Mouse (Mus musculus): ENCODE data around the gene Tatdn3.

Tatdn3 gene

DNA sequence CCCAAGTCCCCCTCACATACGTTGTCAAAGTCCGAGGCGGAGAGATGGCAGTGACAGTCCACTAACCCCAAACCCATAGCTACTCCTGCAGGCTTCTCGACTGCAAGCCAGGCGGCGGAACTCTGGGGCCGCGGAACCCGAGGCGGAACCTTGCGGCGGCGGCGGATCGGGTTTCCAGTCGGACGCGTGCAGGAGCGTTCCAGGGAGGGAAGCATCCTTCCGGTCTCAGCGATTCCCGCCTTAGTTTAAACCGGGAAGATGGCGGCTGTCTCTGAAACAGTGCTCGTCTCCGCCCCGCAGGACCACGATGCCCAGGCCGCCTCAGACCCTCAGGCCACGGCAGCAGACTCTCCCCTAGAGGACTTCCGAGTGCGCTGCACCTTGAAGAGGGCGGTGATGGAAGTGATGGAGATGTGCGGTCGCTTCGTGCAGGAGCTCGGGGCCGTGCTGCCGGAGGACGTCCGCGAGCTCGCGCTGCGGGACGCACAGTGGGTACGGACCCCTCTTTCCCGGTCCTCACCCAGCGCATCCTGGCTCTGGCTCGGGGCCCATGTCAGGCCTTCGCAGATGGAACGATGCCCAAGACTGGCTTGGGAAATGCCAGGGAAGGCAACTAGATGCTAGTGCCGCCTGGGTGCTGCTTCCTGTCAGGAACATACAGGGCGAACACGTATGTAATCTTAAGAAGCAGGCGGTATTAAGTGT is at the start of gene Tatdn3, which contains the start of gene Nsl1:
Tatdn3 (minus strand) TSS at position 152 of the 705 bp plus-strand sequence.
Nsl1 (plus strand) TSS at position 232 of the 705 bp plus-strand sequence.
- peak; percentile 98 for DNase-seq

DNA sequence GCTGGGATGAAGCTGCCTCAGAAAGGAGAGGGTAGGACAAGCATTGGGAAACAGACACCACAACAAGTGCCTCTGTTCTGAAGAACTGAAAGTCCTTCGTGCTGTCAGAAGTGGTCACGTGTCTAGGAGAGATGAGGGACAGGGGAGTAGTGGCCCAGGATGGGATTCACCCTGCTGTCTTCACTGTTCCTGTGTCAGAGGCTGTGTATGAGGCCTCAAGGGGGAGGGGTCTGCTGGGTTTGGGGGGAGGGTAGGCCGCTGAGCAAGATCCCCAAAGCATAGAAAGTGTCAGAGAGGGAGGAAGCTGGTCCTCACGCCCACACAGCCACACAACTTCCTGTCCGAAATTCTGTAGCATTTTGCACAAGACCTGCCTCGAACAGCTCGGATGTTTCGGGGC is 48.4 kb upstream of the Tatdn3 start:
- DNase-seq = peak; percentile 95

DNA sequence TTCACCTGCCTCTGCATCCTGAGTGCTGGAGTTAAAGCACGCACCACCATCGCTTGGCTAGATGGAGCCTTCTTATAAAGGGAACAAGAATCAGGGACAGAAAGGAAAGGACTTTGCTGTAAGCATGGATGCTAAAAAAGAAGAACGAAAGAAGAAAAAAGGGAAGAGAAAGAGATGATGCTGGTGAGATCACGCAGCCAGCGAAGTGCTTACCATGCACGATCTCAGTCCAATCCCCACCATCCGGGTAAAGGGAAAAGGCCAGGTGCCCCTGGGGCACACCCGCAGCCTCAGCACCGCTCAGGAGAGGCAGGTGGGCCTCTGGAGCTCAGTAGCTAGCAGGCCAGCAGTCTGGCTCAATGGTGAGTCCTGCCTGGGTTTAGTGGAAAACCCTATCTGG is 47.2 kb upstream of the Tatdn3 start:
- DNase-seq = peak; percentile 89

DNA sequence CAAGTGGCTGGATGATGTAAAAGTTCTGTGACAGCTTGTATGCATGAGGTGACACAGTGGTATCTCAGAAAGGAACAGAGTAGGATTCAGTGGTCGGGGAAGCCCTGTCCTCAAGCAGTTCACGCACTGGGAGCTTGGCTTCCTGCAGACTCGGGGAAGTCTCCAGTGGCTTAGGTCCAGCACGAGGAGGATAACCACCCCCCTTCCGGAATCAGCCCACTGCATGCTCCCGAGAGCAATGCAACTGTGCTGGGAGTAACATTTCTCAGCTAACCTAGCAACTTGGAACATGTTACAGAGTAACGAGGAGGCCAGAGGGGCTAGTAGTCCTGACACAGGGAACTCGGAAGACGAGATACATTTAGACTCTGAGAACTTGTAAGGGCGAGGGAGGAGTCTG is 44.6 kb upstream of the Tatdn3 start:
- DNase-seq = peak; percentile 54

DNA sequence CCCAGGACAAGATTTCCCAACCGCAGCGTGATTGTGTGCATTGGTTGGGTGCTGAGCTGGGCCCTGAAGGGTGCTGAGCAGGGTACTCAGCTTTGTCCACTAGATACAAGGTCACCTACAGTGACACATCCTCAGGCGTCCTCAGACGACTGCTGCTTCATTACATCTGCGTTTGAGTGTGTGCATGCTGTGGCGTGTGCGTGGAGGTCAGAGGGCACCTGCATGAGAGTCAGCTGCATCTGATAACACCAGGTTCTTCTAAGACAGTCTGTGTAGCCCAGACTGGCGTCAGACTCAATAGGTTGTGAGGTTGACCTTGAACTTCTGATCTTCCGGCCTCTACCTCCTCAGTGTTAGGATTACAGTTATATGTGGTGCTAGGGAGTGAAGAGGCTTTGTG is 42.5 kb upstream of the Tatdn3 start:
- DNase-seq = peak; percentile 74

DNA sequence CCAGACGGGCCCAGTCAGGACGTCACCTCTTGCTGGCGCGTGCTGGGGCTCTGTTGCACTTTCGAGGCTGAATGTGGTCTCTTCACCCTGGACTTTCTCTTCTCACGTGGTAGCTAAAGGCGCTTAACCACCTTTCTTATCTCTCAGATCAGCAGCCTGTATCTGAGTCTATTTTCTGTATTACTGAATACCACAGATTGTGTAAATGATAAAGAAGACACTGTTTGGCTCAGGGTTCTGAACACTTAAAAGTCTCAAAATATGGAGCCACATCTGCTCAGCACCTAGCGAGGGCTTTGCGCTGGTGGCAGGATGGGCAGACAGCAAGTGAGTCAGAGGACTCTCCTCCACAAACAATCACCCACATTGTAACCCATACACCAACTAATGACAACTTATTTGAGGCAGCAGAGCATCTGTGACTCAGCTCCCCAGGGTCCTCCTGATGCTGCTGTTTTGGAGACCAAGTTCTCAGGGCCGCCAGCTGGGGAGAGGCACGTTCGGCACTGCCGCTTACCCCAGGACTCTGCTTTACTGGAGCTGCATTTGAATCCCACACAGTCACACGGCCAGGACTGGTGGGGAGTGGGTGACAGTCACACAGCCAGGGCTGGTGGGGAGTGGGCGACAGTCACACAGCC is 40.1 kb upstream of the Tatdn3 start:
- peak; percentile 82 for DNase-seq

DNA sequence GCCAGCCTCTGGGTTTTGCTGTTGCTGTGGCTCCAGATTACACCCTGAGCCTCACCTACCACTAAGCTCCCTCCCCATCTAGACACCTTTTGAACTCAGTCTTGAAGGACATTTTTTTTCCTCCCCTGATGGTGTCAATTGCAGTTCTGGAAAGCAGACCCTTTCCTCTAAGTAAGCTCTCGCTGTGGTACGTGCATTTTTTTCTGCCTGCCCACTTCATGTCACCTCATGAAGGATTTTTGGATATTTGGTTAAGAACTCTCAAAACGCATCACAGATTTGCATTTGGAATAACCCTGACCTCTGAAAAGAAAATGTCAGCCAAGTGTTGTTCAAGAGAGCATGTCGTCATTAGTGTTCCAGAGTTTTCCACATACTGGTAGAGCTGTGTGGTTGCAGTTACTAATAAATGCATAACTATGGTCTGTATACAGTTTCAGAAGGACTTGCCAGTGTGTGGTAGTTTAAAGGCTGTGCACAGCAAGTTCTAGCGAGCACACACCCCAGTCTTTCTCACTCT is 37.1 kb upstream of the Tatdn3 start:
- no peak for DNase-seq

DNA sequence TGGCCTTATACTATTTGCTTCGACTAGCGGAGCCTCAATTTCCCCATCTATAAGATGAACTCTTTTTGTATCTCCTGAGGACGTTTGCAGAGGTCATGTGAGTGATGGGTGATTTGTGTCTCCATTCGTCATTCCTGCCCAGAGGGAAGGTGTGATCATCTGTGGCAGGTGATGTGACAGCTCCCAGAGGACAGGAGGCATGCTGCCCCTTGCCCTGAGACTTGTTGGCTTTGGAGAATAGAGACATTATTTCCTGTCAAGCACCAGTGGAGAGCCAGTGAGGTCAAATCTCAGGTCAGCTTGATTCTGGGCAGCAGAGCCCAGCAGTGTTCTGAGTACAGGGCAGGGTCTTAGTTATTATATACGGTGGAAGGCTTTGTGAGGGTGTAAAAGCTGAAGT is 36.4 kb upstream of the Tatdn3 start:
- no peak for DNase-seq

DNA sequence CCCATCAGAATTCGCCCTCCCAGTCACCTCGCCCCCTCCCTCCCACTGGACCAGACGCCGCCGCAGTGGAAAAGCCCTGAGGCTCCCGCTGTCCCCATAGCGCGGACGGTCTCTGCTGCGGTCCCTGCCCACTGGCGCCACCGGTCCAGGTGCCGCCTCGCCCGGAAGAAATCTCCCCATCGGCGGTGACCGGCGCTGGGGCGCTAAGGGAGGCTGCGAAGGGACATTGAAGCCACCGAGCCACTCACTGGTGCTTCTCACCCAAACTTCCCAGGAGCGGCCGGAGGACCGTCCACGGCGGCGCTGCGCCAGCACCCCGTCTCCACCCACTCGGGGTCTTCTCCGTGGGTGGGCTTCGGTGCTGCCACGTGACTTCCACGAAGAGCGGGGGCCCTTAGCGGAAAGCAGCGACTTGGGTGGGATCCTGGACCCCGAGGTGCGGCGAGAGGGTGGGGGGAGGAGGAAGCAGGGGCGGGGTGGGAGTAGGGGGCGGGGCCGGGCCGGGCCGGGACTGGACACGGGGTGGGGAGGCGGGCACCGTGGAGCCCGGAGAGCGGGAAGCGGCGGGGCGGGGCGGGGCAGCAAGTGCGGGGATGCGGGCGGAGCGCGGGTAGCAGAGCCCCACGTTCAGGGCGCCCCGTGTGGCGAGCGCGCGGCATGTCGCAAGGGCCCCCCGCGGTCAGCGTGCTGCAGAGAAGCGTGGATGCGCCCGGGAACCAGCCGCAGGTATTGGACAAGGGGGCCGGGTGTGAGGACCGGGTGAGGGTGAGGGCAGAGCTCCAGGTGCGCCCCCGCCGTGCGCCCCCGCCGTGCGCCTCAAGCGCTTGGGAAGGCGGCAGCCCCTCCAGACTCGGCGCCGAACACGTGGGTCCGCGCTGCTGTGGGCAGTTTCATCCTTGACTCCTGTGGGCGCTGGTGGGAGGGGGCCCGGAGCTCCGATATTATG is 35.3 kb upstream of the Tatdn3 start, which contains the start of gene Batf3:
Batf3 (plus strand) TSS at position 46 of the 946 bp plus-strand sequence.
- peak; percentile 94 for DNase-seq

DNA sequence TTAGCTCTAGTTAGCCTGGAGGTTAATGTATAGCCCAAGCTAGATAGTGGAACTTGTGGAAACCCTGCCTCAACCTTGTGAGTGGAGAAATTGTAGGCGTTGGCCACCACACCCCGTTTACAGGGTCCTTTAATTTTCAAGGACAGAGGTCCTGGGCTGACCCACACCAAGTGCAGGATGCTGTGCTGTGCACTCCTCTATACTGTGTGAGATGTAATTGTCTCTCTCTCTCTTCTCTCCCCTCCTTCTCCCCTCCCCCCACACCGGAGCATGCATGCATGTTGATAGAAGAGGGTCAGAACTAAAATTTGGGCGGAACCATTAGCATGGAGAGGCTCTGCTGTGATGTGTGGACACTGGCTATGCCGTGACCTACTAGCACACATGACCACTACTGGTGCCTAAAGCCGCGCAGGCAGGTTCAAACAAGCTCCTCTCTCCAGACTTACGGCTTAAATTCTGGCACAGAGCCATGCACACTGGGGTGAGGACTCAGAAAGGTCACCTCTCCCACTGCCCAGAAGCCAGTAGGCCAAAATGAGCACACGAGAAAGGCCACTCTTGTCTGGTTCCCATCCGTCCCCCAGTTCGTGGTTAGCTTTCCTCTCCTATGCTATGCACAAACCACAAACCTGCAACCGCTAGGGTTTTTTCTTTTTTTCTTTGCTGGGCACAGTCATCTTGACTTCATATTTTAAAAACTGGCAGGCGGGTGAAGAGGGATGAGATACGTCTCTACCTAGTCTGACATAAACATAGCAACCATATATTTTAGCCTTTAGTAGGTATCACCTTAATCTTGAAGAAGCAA is 34.3 kb upstream of the Tatdn3 start:
- no peak for DNase-seq

DNA sequence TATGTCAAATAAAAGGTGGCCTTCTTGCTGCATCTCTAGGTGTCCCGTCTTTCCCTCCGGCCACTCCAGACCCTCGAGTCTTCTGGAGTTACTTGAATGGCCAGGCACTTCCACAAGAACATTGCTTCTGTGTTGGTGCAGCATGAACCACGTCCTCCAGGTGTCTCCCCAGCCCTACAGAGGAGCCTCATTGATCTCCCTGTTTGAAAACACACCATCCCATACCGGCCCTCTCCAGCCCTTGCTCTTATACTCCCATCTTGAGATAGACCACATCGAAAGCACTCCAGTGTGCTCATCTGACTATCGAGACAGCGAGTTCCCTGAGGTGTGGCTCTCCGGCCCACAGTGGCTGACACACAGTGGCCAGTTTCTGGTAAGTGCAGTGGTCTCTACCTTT is 32.3 kb upstream of the Tatdn3 start:
- DNase-seq = no peak

DNA sequence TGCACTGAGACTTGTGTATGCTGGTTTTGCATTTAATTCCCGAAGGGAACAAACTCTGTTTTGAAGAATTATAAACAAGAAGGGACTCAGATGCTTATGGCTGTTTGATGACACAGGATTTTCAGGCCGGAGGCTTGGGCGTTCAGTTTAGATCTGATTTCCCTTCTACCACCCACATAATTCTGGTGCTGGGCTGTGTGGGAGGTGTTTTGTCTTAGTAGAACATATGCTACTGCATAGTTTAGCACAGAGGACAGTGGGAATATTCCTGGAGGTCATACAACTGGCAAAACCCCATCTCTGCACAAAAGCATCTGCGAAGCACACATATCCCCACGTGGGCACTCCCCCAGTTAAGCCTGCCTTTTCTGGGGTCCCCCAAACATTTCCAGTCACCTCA is 30.8 kb upstream of the Tatdn3 start:
- DNase-seq = no peak

DNA sequence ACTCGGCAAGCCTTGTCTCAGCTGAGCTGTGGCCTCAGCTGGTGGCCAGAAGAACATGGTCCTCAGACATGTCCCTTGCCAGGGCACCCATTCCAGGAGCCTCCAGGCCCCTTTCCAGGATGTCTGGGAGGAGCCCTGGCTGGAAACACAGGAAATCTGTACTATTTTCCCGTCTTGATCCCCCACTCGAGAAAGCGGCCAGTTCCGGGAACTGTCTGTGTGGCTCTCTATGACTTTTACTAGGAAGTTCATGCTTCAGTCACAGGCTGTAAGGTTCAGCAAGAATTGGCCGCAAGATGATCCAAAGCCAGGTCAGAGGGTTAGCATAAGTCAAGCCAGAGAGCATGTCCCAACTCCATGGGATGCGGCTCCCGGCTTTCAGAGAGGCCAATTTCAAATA is 29.3 kb upstream of the Tatdn3 start:
- DNase-seq = peak; percentile 91

DNA sequence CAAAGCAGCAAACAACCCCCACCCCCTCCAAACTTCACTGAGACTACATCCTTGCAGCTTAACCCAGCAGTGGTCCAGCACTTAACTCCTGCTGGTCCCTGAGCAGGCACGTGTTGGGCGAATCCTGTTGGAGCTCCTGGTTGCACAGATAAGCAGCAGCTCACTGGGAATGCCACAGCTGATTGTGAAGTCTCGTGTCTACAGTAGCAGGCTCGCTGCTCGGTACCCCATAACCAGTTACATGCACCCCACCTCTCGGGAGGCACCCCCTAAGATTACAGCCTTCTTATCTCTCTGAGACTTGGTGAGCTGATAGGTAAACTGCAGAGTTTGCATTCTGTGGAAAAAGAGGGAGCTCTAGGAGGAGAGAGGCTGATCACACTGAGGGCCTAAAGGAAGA is 26.6 kb upstream of the Tatdn3 start:
- no peak for DNase-seq

DNA sequence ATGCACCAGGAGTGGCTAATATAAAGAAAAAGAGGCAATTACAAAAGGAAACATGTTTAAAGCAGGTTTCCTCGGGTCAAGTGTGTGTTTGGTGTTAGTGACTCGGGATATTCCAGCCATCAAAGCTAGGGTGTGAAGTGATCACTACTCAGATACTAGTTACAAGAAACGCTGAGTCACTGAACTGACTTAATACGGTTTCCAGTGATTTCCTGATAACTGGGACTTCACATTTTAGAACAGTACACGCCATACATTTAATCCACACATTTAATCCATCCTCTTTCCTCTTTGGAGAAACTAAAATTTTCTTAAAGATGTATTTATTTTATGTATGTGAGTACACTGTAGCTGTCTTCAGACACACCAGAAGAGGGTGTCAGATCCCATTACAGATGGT is 25.2 kb upstream of the Tatdn3 start:
- DNase-seq = no peak

DNA sequence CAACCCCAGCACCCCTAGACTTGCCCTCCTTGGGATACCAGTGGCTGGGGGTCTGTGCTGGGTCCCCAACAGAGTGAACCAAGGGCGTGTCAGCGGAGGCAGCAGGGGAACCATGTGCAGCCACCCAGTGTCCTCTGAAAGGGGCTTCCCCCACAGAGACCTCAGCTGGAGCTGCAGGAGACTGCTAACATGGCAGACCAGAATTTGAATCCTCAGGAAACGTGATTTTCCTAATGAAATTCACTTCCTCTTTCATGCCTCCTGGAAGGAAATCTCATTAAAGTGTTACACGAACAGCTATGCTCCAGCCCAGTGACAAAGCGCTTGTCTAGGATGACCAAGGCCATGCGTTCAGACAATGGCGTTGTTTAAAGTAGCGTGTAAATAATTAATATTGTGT is 24.2 kb upstream of the Tatdn3 start:
- DNase-seq = no peak

DNA sequence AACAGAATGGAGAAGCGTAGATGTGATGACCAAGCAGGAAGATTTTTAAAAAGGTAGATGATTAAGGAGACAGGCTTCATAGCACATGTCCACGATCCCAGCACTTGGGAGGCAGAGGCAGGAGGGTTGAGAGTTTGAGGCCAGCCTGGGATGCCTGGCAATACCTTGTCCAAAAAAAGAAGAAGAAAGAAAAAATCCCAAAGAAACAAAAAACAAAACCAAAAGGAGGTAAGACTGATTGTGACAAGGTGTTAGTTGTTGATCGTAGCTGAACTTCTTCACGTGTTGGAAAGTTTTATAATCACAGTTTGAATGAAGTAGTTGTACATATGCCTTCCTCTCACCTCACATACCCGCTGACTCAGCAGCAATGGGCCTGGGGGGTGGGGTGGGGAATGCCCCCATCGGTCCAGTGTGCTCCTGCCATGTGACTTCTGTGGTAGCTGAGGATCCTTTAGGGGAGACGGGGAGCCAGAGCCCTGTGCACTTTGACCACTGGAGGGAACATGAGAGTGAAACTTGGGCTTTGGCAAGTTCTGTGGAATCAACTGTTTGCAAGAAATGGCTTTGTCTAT is 23.7 kb upstream of the Tatdn3 start:
- no peak for DNase-seq

DNA sequence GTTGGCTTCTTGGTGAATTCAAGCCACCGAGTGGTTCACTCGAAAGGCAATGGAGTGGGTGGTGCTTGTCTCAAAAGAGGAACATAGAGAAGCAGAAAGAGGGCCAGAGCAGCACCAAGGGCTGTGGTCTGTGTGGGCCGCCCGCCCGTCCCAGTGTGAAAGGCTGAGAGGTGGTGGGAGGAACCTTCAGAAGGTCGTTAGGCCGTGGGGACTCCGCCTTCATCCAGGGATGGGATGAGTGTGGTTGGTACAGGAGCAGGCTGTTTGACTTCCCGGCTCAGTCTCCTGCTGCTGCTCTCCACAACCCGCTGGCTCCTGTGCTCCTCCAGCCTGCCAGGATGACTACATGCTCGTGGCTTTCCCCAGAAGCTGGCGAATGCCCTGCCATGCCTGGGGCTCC is 22.9 kb upstream of the Tatdn3 start:
- peak; percentile 94 for DNase-seq

DNA sequence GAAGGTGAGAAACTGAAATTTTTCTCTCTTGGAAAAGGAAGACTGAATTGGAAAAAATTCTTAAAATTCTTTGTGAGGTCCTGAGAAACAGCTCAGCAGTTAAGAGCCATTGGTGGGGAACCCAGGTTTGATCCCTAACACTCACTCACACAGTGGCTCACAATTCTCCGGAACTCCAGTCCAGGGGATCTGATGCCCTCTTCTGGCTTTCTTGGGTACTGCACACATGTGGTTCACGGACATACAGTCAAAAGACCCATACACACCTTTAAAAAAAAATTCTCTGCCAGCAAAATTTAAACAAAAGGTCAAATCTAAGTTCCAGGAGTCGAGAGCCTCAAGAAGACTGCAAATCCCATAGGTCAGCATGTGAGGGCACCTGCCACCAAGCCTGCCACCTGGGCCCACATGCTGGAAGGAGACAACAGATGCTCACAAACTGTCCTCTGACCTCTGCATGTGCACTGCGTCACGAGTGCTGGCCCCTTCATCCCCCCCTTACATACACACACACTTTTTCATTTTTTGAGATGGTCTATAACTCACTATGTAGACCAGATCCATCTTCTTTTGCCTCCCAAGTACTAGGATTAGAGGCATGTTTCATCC is 22.3 kb upstream of the Tatdn3 start:
- no peak for DNase-seq

DNA sequence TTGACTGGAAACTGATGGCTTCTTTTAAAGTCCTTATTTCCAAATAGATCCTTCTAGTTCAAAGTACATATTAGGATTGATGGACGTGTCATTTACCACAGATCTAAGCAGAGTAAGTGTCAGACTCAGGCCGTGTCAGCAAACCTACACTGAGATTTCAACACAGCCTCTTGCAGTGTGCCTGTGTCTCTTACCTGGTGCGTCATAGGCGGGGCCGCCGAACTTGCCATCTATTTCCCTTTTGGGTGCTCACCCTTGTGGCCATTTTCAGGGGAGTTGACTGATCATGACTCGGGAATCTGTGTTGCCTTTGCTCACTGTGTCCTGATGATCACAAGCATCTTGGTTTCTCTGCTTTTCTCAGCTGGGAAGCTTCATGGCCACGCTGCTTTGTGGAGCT is 20.5 kb upstream of the Tatdn3 start:
- no peak for DNase-seq

DNA sequence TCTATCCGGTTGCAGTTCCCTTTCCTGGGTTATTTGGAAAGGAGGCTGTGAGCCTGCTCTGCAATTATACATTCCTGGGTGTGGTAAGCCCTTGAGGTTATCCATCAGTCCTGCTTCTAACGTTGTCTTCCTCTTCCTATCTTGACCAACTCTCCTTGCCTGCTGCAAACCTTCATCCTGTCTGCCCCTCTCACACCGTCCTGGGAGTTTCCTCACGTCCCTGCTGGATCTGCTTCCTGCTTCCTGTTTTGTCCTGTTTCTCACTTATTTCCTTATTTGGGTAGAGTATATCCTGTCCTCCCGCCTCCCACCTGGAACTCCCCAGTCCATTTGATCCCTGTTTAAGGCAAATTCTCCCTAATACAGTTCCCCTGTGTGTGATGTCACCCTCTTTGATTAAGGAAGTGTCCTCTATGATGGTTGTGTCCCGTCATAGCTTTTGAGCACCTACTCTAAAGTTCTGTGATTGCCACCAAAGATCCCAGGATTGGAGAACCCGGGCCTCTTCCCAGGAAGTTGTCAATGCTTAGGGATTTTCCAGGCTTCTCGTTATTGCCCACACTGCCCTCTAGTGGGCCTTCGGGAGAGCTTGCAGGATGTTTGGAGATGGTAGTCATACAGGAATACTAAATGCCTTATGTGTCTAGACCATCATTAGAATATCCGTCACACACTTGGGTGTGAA is 12.6 kb upstream of the Tatdn3 start:
- peak; percentile 97 for DNase-seq
